Mouse (Mus musculus) right cerebral cortex, adult 2 months (tissue): ENCODE measurements at regions not wholly inside any gene's neighbourhood (a gene's known extent, or its start where the extent isn't known, plus 50 kb on each side); places are given as distances from the start of the nearest gene placed in this dataset.
"Not testable (repeated sequence)": the region's sequence is repeated elsewhere in the genome, so short reads cannot be mapped to it uniquely, and the experiment has no call there.

Source experiments
- DNase-seq, 2 experiments: peaks; one replicate each; pipeline ENCODE4 v3.0.0; 2021 to 2022; ENCODE audit warnings: low spot score in 2 of 2

DNA sequence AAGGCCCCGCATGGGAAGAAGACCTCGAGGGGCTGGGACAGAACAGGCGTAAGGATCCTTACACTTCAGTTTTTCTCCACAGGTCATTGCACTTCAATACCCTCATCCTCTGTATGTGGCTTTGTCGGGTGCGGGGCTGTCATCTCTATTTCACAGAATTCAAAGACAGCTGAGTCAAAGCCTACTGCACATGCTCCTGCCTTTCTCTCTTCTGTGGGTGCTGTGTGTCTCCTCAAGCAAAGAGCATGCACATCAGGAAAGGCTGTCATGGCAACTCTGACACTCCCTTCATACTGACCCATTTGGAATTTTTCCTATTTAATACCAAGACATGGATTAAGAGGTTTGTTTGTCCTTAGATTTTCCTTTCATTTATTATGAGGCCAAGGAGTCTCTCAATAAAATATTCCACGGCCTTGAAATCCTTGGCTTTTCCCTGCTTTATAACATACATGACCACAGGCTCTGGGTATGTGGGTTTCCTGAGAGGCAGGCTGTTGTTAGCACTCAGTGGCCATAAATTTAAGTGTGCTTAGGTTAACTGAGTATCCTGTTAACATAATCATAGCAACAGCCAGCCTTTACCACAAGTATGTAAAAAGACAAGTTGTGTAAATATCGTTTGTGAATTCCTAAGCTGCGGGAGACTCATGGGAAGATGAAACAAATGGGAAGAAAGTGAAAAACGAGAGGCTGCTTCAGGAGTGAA is 574.5 kb downstream of the Dcdc2c start:
- DNase-seq, result no peak

GRCm38 (mm10) chr12:27962908-27963307 is 589.3 kb downstream of the Dcdc2c start:
- no peak for DNase-seq

GRCm38 (mm10) chr12:27960064-27960463 is 592.1 kb downstream of the Dcdc2c start:
- DNase-seq, result no peak

GRCm38 (mm10) chr12:27947646-27948045 is 604.6 kb downstream of the Dcdc2c start:
- DNase-seq, result no peak

GRCm38 (mm10) chr12:27946866-27947459 is 604.6 kb upstream of the Sox11 start:
- DNase-seq, result no peak

GRCm38 (mm10) chr12:27945411-27945810 is 603.0 kb upstream of the Sox11 start:
- DNase-seq, result peak in 1 of 2 experiments; percentile 16

DNA sequence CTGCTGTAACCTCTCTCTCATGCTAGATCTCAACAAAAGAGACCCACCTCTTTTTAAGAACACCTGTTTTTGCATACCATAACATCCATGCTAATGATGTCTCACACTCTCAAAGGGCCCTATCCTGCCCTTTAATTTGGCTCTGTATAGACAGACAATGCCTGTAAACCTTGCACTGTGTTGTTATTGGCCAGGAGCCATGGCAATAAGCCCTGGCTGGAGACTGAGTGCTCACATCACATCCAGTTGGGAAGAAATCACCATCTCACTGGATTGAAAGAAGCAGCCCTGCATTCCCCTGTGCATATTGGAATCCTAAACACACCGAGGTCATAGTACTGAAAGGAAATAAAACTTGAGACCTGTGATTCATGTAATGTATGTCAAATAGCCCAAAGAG is 598.7 kb upstream of the Sox11 start:
- DNase-seq, result no peak

- DNase-seq, result peak; percentile 35 to 65
Measured at GRCm38 (mm10) chr12:27932382-27933140, 590.2 kb upstream of the Sox11 start.

DNA sequence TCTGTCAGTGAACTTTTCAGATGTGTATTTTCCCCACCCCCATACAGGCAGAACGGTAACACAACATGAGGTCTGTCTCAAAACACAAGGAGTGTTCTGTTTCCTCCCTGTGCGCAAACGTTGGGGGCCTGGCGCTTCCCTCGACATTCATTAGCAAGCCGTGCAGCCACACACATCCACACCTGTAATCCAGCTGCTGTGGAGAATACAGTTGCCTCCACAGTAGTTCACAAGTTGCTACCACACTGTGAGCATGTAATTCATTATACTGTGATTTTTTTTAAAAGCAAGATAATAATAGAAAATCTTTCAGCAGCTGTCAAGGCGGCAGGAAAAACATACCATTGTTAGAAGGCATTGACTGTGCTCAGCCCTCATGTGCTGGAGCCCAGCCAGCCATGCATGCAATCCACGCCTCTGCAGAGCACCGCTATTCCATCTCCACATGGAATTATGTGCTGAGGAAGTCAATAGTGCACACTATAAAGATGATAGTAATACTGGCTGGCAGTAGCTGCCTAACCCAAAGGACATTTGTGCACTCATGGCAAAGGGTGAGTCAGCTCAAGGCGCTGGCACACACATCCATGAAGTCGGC is 586.1 kb upstream of the Sox11 start:
- no peak for DNase-seq

DNA sequence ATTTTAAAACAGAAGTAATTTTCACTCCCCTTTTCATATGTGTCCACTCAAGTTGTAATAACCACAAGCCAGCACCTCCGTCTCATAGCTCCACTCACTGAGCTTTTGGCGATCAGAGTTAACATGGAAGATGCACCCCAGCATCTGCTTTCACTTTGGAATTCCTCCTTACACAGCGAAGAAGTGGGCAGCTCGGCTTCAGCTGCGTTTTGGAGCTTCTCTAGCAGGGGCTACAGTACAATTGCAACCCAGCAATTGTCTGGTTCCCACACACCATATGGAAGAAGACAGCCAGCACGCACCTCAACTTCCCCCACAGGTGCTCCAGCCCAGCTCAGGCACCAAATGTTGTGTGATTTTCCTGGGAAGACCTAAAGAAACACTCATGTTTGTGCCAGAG is 584.4 kb upstream of the Sox11 start:
- peak; percentile 13 to 20 for DNase-seq

DNA sequence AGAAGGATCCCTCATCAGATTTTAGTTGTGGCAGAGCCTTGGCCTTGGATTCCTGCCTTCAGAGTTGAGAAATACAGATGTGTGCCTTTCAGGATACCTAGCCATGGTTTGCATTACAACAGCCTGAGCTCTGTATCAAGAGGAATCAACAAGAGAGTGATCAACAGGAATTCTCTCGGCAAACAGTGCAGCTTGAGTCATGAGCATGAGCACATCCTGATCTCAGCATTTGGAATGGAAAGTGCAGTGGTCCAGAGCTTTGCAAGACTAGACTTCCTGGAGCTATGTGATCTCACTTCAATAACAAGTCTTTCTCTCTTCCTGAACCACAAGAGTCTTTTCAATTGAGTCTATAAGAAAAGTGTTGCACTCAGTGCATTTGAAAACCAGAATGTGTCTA is 578.2 kb upstream of the Sox11 start:
- no peak for DNase-seq

DNA sequence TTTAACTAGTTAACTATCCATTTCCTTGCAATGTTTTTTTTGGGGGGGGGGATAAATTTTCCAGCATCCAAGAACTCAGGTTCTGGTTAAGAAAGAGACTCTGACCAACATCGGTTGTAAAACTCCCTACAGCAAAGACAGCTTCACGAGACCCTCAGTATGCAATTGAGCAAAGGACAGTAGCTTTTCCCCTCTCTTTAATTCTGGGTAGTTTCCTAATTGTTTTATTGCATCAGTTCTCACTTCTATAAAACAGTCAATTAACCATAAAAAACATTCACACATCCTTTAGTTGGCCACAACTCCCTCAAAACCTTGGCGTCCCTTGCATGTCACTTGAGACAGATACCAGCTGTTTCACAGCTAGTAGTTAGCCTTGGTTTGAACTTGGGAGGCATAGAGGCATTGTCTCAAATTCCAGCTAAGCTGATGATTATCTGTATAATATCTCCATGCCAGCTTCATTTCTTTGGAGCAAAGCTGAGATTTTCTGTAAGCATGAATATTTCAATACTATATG is 574.1 kb upstream of the Sox11 start:
- DNase-seq, result no peak

DNA sequence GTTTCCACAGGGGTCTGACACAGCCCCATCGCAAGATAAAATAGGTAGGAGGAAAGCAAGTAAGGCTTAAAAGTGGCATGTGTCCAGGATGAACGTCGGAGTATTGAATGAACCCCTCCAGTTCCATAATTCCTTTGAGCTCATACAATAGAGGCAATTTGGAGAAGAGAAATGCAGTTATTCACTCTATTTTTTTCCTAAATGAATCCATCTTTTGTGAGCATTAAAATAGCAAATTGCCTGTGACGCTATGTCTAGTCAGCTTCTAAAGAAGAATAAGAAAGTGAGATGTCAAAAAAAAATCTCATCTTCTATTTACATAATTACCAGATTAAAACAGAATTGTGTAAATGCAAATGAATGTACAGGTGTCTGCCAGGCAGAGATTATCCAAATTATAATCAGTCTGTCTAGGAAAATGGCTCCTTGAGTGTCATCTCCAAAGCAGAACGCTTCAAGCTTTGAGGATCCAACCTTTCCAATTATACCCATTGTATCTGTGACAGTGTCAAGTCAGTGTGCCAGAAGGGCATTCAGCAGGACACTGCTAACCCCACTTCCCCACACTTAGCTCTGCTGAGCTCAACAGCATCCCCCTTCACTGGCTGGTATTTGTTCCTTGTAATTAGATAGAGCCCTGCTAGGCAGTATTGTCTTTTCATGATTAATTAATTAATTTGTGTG is 567.2 kb upstream of the Sox11 start:
- no peak for DNase-seq

- not testable (repeated sequence) for DNase-seq
Measured at GRCm38 (mm10) chr12:27896682-27897081, 554.3 kb upstream of the Sox11 start.

DNA sequence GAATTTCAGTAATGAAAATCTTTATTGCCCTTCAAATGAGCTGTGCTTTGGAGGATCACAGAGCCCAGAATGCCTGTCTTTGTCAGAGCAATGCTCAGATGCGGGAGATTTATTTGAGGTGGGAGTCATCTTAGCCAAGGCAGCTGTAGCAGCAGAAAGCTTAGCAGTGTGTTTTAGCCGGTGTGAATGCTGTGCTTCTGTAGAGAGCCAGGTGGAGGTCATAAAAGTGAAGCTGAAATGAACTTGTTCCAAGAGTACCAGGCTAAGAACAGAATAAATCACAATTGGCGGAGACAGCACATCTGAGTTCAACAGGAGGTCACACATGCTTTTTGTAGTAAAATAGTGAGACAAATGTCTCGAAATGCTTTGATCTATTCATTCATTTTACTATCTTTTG is 539.3 kb upstream of the Sox11 start:
- no peak for DNase-seq

GRCm38 (mm10) chr12:27866421-27866820 is 524.0 kb upstream of the Sox11 start:
- no peak for DNase-seq

GRCm38 (mm10) chr12:27849537-27849936 is 507.2 kb upstream of the Sox11 start:
- DNase-seq, result no peak

DNA sequence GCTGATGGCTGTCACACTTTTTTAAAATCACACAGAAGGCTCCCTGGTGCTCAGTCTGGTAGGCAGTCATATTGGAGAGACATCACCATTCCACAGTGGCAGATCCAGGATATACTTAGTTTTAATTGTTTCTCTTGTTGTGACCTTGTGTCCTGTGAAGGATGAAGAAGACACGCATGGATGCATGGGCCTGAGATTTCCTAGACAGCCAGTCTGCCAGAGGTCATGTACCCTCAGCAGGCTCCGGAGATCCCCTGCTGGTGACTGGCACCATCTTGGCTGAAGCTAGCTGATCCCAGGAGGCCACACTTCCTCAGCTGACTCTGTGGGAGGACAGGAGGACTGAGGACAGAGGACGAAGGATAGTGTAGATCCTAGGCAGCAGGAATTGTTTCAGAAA is 506.7 kb upstream of the Sox11 start:
- no peak for DNase-seq

DNA sequence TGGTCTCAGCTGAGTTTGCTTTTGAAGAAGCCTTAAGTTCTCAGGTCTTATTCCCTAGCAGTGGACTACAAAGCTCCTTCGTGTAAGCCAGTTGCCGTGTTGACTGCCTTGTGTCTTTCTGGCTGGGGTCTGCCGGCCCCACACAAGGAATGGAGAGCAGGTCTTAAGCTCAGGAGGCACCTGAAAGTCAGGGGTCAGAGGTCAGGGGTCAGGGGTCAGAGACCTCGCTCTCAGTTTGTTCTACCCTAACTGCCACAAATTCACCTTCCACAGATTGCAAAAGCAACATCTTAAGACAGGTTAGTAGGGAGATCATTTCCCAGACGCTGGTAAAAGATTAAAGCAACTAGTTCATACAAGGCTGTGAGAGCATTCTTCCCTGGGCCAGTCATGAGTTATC is 505.8 kb upstream of the Sox11 start:
- no peak for DNase-seq

GRCm38 (mm10) chr12:27847397-27847796 is 505.0 kb upstream of the Sox11 start:
- DNase-seq, result no peak

DNA sequence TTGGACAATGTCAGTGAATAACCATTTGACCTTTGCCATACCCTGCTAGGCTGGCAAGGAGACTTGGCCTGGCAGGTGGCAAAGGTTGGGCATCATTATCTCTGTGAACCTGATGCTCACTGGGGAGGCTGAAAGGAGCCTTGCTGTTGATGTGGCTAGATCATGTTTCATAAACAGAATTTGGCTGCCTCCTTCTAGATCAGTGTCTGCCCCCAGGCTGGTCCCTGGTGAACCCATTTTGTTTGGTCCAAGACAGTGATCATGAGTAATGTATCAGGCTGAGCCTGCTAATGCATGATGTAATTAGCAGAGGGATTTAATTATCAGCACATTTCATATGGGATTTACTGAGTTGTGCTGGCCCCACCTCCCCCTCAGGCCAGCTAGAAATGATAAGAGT is 502.6 kb upstream of the Sox11 start:
- DNase-seq, result no peak

- no peak for DNase-seq
Measured at GRCm38 (mm10) chr12:27838955-27839354, 496.6 kb upstream of the Sox11 start.
